Mouse (Mus musculus): ENCODE measurements around the gene Exoc5.
"Not testable (repeated sequence)": the region's sequence is repeated elsewhere in the genome, so short reads cannot be mapped to it uniquely, and the experiment has no call there.

Exoc5 gene

GRCm38 (mm10) chr14:49066274-49066823 is at the start of gene Exoc5:
TSS of gene Exoc5 (minus strand) at chr14:49066653.
- peak; percentile 95 to 96 for DNase-seq

GRCm38 (mm10) chr14:49091755-49092154 is 25.3 kb upstream of the Exoc5 start:
- not testable (repeated sequence) for DNase-seq

GRCm38 (mm10) chr14:49091277-49091676 is 24.8 kb upstream of the Exoc5 start:
- DNase-seq = no peak

- no peak for DNase-seq
Observed at GRCm38 (mm10) chr14:49090102-49090501, 23.6 kb upstream of the Exoc5 start.

GRCm38 (mm10) chr14:49089461-49090058 is 23.1 kb upstream of the Exoc5 start:
- DNase-seq = no peak

- DNase-seq = no peak
Observed at GRCm38 (mm10) chr14:49088155-49089048, 21.9 kb upstream of the Exoc5 start.

GRCm38 (mm10) chr14:49086522-49086921 is 20.1 kb upstream of the Exoc5 start:
- DNase-seq = no peak

GRCm38 (mm10) chr14:49078820-49079219 is 12.4 kb upstream of the Exoc5 start:
- no peak for DNase-seq

GRCm38 (mm10) chr14:49074361-49074760 is 7.9 kb upstream of the Exoc5 start:
- no peak for DNase-seq

GRCm38 (mm10) chr14:49073896-49074295 is 7.4 kb upstream of the Exoc5 start:
- DNase-seq = no peak

GRCm38 (mm10) chr14:49072837-49073236 is 6.4 kb upstream of the Exoc5 start:
- no peak for DNase-seq

- no peak for DNase-seq
Observed at GRCm38 (mm10) chr14:49065529-49066273, 752 bp downstream of the Exoc5 start, which contains the start of gene Ap5m1. TSS of gene Ap5m1 (plus strand) at chr14:49066097.

GRCm38 (mm10) chr14:49063838-49064237 is 2.6 kb downstream of the Exoc5 start:
- DNase-seq = no peak

GRCm38 (mm10) chr14:49049492-49049891 is 17.0 kb downstream of the Exoc5 start:
- DNase-seq = no peak

GRCm38 (mm10) chr14:49045610-49046009 is 20.8 kb downstream of the Exoc5 start:
- no peak for DNase-seq

- DNase-seq = no peak
Observed at GRCm38 (mm10) chr14:49028991-49029390, 37.5 kb downstream of the Exoc5 start.

- no peak for DNase-seq
Observed at GRCm38 (mm10) chr14:49027779-49028368, 38.6 kb downstream of the Exoc5 start.

GRCm38 (mm10) chr14:49027040-49027778 is 39.2 kb downstream of the Exoc5 start:
- DNase-seq = no peak

GRCm38 (mm10) chr14:49019765-49020164 is 46.7 kb downstream of the Exoc5 start:
- DNase-seq = no peak

GRCm38 (mm10) chr14:49008399-49009189 is 57.9 kb downstream of the Exoc5 start:
- DNase-seq = no peak

- DNase-seq = no peak
Observed at GRCm38 (mm10) chr14:49007979-49008378, 58.5 kb downstream of the Exoc5 start.

Data from thymus, postnatal 36 days (tissue).